In genomic region chr19:55167741-55168140, GRCm38 (mm10) we compare ENCODE assay signal across 34 mouse cellular contexts. TPM values are rescaled to one million over a fixed set of nuclear protein-coding genes. Genes with fewer than 3 reads are reported as not detected.
"Had no signal": no experiment of that assay in that cellular context is flagged by ENCODE, and none has a peak within 500 bp of the region (broad histone marks: within the 10 kb centered on the region; RNA-seq: fewer than 3 reads in every experiment).

No protein-coding gene starts in this region.

- H3K4me2 ChIP-seq: heart, embryonic 11.5 days; heart, embryonic 13.5 days; heart, embryonic 15.5 days; hindbrain, embryonic 13.5 days; hindbrain, embryonic 15.5 days; kidney, embryonic 15.5 days; limb, embryonic 13.5 days; limb, embryonic 15.5 days; liver, embryonic 11.5 days had no signal

- H3K9ac ChIP-seq: heart, embryonic 13.5 days; heart, embryonic 15.5 days; hindbrain, embryonic 13.5 days; hindbrain, embryonic 15.5 days; kidney, embryonic 15.5 days; limb, embryonic 13.5 days; limb, embryonic 15.5 days had no signal

- DNase-seq: gastrocnemius, adult 2 months; gastrocnemius, postnatal 10 days; gastrocnemius, postnatal 36 days; heart, adult 11 months; heart, adult 2 months; heart, postnatal 14 days; heart, postnatal 36 days; kidney, adult 11 months; kidney, adult 2 months; kidney, adult 9 months; kidney, postnatal 14 days; kidney, postnatal 36 days; layer of hippocampus, adult 9-11 months; layer of hippocampus, postnatal 36 days; left cerebral cortex, postnatal 4 days had no signal

- H3K27ac ChIP-seq: gastrocnemius, adult 2 months; heart, adult 2 months; heart, embryonic 13.5 days; heart, embryonic 15.5 days; hindbrain, embryonic 13.5 days; hindbrain, embryonic 15.5 days; hindbrain, postnatal 0 days; kidney, embryonic 15.5 days; kidney, postnatal 0 days; limb, embryonic 13.5 days; limb, embryonic 15.5 days had no signal

- ATAC-seq: hindbrain, postnatal 0 days; intestine, embryonic 16.5 days had no signal

- H3K4me3 ChIP-seq: gastrocnemius, adult 2 months; heart, adult 2 months; heart, embryonic 13.5 days; heart, embryonic 15.5 days; hindbrain, embryonic 13.5 days; hindbrain, embryonic 15.5 days; kidney, embryonic 15.5 days; limb, embryonic 13.5 days; limb, embryonic 15.5 days had no signal

- H3K9me3 ChIP-seq: heart, embryonic 15.5 days; hindbrain, embryonic 15.5 days; limb, embryonic 15.5 days had no signal

- H3K4me1 ChIP-seq: heart, embryonic 13.5 days; heart, embryonic 15.5 days; hindbrain, embryonic 13.5 days; hindbrain, embryonic 15.5 days; kidney, embryonic 15.5 days; limb, embryonic 13.5 days; limb, embryonic 15.5 days had no signal

- H3K27me3 ChIP-seq: heart, embryonic 13.5 days; heart, embryonic 15.5 days; hindbrain, embryonic 13.5 days; hindbrain, embryonic 15.5 days; kidney, embryonic 15.5 days; limb, embryonic 13.5 days; limb, embryonic 15.5 days had no signal

- H3K36me3 ChIP-seq: heart, embryonic 13.5 days; heart, embryonic 15.5 days; hindbrain, embryonic 13.5 days; hindbrain, embryonic 15.5 days; kidney, embryonic 15.5 days; limb, embryonic 13.5 days; limb, embryonic 15.5 days had no signal

RNA-seq across cellular contexts. Expression of gene Tectb, which starts 12.8 kb away (rescaled TPM):
- total RNA-seq: gastrocnemius, adult 2 months; hematopoietic stem cell, adult 5-6 weeks; layer of hippocampus, postnatal 36 days; left cerebral cortex, adult 18-20 months; left cerebral cortex, postnatal 25 days; left cerebral cortex, postnatal 4 days had no signal
- polyA plus RNA-seq: heart, embryonic 11.5 days; heart, embryonic 13.5 days; heart, embryonic 15.5 days; hindbrain, embryonic 11.5 days; intestine, embryonic 14.5 days; kidney, embryonic 15.5 days; large intestine, adult 2 months; limb, embryonic 11.5 days; limb, embryonic 13.5 days; limb, embryonic 15.5 days; liver, embryonic 11.5 days had no signal
